9 mouse cellular contexts compared by ENCODE assay signal in the genomic region with DNA sequence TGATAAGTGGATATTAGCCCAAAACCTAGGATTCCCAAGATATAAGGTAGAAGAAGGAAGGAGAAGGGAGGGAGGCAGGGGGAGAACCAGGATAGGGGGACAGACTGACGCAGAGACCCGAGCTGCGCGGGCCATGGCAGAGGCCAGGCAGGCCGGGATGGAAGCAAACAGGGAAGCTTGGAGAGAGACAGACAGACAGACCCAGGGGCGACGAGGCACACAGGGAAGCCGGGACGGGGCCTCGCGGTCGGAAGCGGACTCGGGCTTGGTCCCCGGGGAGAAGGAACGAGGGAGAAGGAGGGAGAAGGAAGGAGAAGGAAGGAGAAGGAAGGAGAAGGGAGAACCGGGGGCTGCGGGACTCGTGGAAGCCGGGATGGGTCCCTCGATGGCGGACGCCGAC. TPM values are rescaled to one million over a fixed set of nuclear protein-coding genes. Genes with fewer than 3 reads are reported as not detected.
DNase-seq lines count a peak whose midpoint lies in the region; ATAC-seq lines count a peak whose summit lies in the region.
"Not testable (repeated sequence)": the region's sequence is repeated elsewhere in the genome, so short reads cannot be mapped to it uniquely, and the experiment has no call there.
"Had no signal": no experiment of that assay in that cellular context is flagged by ENCODE, and none has a peak within 500 bp of the region (broad histone marks: within the 10 kb centered on the region; RNA-seq: fewer than 3 reads in every experiment).

No protein-coding gene starts in this region.

- peak overlapping the region; percentile 48 for H3K4me2 ChIP-seq in heart, embryonic 15.5 days
- peak overlapping the region; percentile 40 for H3K4me2 ChIP-seq in kidney, embryonic 15.5 days
- peak overlapping the region; percentile 52 for H3K4me2 ChIP-seq in liver, embryonic 11.5 days
- H3K4me2 ChIP-seq in midbrain, embryonic 13.5 days (replicated peaks): peak overlapping the region; percentile 27

- H3K4me1 ChIP-seq in erythroblast, embryonic 14.5 days (ENCODE audit: control insufficient read depth); heart, embryonic 15.5 days (replicated peaks); kidney, embryonic 15.5 days; liver, embryonic 11.5 days (replicated peaks; ENCODE audit: control insufficient read depth, insufficient read depth, low read length); midbrain, embryonic 13.5 days (replicated peaks): not testable (repeated sequence)

- peak overlapping the region; percentile 26 for H3K4me3 ChIP-seq in erythroblast, embryonic 14.5 days (replicated peaks)
- peak overlapping the region; percentile 42 for H3K4me3 ChIP-seq in heart, embryonic 15.5 days
- H3K4me3 ChIP-seq in kidney, embryonic 15.5 days (replicated peaks): peak overlapping the region; percentile 33
- H3K4me3 ChIP-seq in liver, embryonic 11.5 days (ENCODE audit: low read depth, low read length): peak overlapping the region; percentile 45
- peak overlapping the region; percentile 36 for H3K4me3 ChIP-seq in midbrain, embryonic 13.5 days (replicated peaks)

- peak; percentile 46 for ATAC-seq in heart, embryonic 15.5 days (replicated peaks; ENCODE audit: insufficient number of reproducible peaks, insufficient read depth, low FRiP score, low read depth)
- not testable (repeated sequence) for ATAC-seq in kidney, embryonic 15.5 days (replicated peaks; ENCODE audit: low FRiP score)
- peak; percentile 35 for ATAC-seq in liver, embryonic 11.5 days (replicated peaks; ENCODE audit: low FRiP score)
- ATAC-seq in midbrain, embryonic 13.5 days: peak; percentile 78

- DNase-seq in 3134 (ENCODE audit: extremely low read depth, insufficient read length, low spot score): peak; percentile 43
- peak; percentile 15 to 45 for DNase-seq in adrenal gland, postnatal 36 days
- DNase-seq in liver, embryonic 11.5 days (ENCODE audit: low spot score): not testable (repeated sequence)
- peak; percentile 43 for DNase-seq in right cerebral cortex, postnatal 4 days

- H3K27ac ChIP-seq in heart, embryonic 15.5 days: peak overlapping the region; percentile 16
- H3K27ac ChIP-seq in kidney, embryonic 15.5 days: peak overlapping the region; percentile 15
- not testable (repeated sequence) for H3K27ac ChIP-seq in liver, embryonic 11.5 days (ENCODE audit: low read depth, low read length)
- peak overlapping the region; percentile 19 for H3K27ac ChIP-seq in midbrain, embryonic 13.5 days

- H3K27me3 ChIP-seq in erythroblast, embryonic 14.5 days (ENCODE audit: control insufficient read depth); heart, embryonic 15.5 days; kidney, embryonic 15.5 days; liver, embryonic 11.5 days (replicated peaks; ENCODE audit: control insufficient read depth, insufficient read depth, low read length); midbrain, embryonic 13.5 days: not testable (repeated sequence)

- 49% methylated on average over 24 of the region's 24 CpGs for WGBS in heart, embryonic 15.5 days
- 54% methylated on average over 24 of the region's 24 CpGs for WGBS in kidney, embryonic 15.5 days
- 56% methylated on average over 24 of the region's 24 CpGs for WGBS in liver, embryonic 11.5 days
- 43% methylated on average over 24 of the region's 24 CpGs for WGBS in midbrain, embryonic 13.5 days

- peak overlapping the region; percentile 18 for H3K9ac ChIP-seq in heart, embryonic 15.5 days
- 0 out of 2 replicates have a peak overlapping the region, but pooled peaks have one; percentile 1 for H3K9ac ChIP-seq in kidney, embryonic 15.5 days
- H3K9ac ChIP-seq in liver, embryonic 11.5 days (ENCODE audit: low read depth, low read length): peak overlapping the region; percentile 63
- H3K9ac ChIP-seq in midbrain, embryonic 13.5 days (replicated peaks): peak overlapping the region; percentile 1; the same call in 1 of the 2 replicates

- H3K9me3 ChIP-seq in erythroblast, embryonic 14.5 days (ENCODE audit: control insufficient read depth, low read length); heart, embryonic 15.5 days (replicated peaks); kidney, embryonic 15.5 days (replicated peaks); liver, embryonic 11.5 days (ENCODE audit: control insufficient read depth, low read length); midbrain, embryonic 13.5 days: not testable (repeated sequence)

- not testable (repeated sequence) for H3K36me3 ChIP-seq in erythroblast, embryonic 14.5 days (ENCODE audit: control insufficient read depth); heart, embryonic 15.5 days; kidney, embryonic 15.5 days; liver, embryonic 11.5 days (ENCODE audit: control insufficient read depth, insufficient read depth, low read length); midbrain, embryonic 13.5 days

RNA-seq across cellular contexts. Expression of a gene that starts 0.5 kb away (rescaled TPM):
- total RNA-seq in adrenal gland, postnatal 36 days (2021): 1 to 10 TPM; 2.6 to 4.0 TPM
- polyA plus RNA-seq in erythroblast, embryonic 14.5 days (2012): not detected in 2 replicates
- 3.4 and 3.6 TPM in 2 replicates for polyA plus RNA-seq in heart, embryonic 15.5 days (2015; fragmentation: Nextera tagmentation; extraction: Ambion mirVana)
- 3.1 and 5.1 TPM in 2 replicates for polyA plus RNA-seq in kidney, embryonic 15.5 days (2015; fragmentation: Nextera tagmentation; extraction: Ambion mirVana)
- polyA plus RNA-seq in liver, embryonic 11.5 days (2014; fragmentation: Nextera tagmentation; extraction: Ambion mirVana): 2.3 and 2.8 TPM in 2 replicates
- polyA plus RNA-seq in midbrain, embryonic 13.5 days (2015; fragmentation: Nextera tagmentation; extraction: Ambion mirVana): 4.6 and 6.0 TPM in 2 replicates

RNA-seq across cellular contexts. Expression of a gene that starts 23.1 kb away (rescaled TPM):
- total RNA-seq in adrenal gland, postnatal 36 days (2021): 10 to 100 TPM; 61.0 to 73.3 TPM
- polyA plus RNA-seq in erythroblast, embryonic 14.5 days (2012): 0.28 and 0.30 TPM in 2 replicates
- polyA plus RNA-seq in heart, embryonic 15.5 days (2015; fragmentation: Nextera tagmentation; extraction: Ambion mirVana): 45.5 and 50.0 TPM in 2 replicates
- polyA plus RNA-seq in kidney, embryonic 15.5 days (2015; fragmentation: Nextera tagmentation; extraction: Ambion mirVana): 44.6 and 46.6 TPM in 2 replicates
- polyA plus RNA-seq in liver, embryonic 11.5 days (2014; fragmentation: Nextera tagmentation; extraction: Ambion mirVana): 24.5 and 25.6 TPM in 2 replicates
- polyA plus RNA-seq in midbrain, embryonic 13.5 days (2015; fragmentation: Nextera tagmentation; extraction: Ambion mirVana): 150 and 157 TPM in 2 replicates

RNA-seq across cellular contexts. Expression of a gene that starts 30.4 kb away (rescaled TPM):
- total RNA-seq in adrenal gland, postnatal 36 days (2021): under 1 TPM; 0.26 to 0.43 TPM
- not detected in 2 replicates for polyA plus RNA-seq in erythroblast, embryonic 14.5 days (2012)
- polyA plus RNA-seq in heart, embryonic 15.5 days (2015; fragmentation: Nextera tagmentation; extraction: Ambion mirVana): 0.16 and 0.43 TPM in 2 replicates
- polyA plus RNA-seq in kidney, embryonic 15.5 days (2015; fragmentation: Nextera tagmentation; extraction: Ambion mirVana): 0.22 and 1.9 TPM in 2 replicates
- 1.4 TPM in 1 of 2 replicates, not detected in the other for polyA plus RNA-seq in liver, embryonic 11.5 days (2014; fragmentation: Nextera tagmentation; extraction: Ambion mirVana)
- 0.71 and 1.5 TPM in 2 replicates for polyA plus RNA-seq in midbrain, embryonic 13.5 days (2015; fragmentation: Nextera tagmentation; extraction: Ambion mirVana)
- polyA plus RNA-seq: spleen, adult 2 months had no signal

RNA-seq across cellular contexts. Expression of a gene that starts 59.9 kb away (rescaled TPM):
- under 1 TPM; 0.20 to 0.36 TPM for total RNA-seq in adrenal gland, postnatal 36 days (2021)
- 0.01 TPM in 1 of 2 replicates, not detected in the other for polyA plus RNA-seq in erythroblast, embryonic 14.5 days (2012)
- 0.03 TPM in 1 of 2 replicates, not detected in the other for polyA plus RNA-seq in heart, embryonic 15.5 days (2015; fragmentation: Nextera tagmentation; extraction: Ambion mirVana)
- polyA plus RNA-seq in kidney, embryonic 15.5 days (2015; fragmentation: Nextera tagmentation; extraction: Ambion mirVana): not detected in 2 replicates
- not detected in 2 replicates for polyA plus RNA-seq in liver, embryonic 11.5 days (2014; fragmentation: Nextera tagmentation; extraction: Ambion mirVana)
- polyA plus RNA-seq in midbrain, embryonic 13.5 days (2015; fragmentation: Nextera tagmentation; extraction: Ambion mirVana): not detected in 2 replicates
- polyA plus RNA-seq: spleen, adult 2 months had no signal

Comparison
In these comparisons a context has a peak if more than half of its experiments do, and no peak if none do; other contexts are left out.
1. H3K9ac ChIP-seq: peak in every context shown above with its lines; median percentile 63 in liver, embryonic 11.5 days; 18 in heart, embryonic 15.5 days; 1 in kidney, embryonic 15.5 days; 1 in midbrain, embryonic 13.5 days.
2. RNA of a gene that starts 23.1 kb away (polyA plus RNA-seq): 150 to 157 TPM in midbrain, embryonic 13.5 days, 44.6 to 46.6 TPM in kidney, embryonic 15.5 days, 45.5 to 50.0 TPM in heart, embryonic 15.5 days and 24.5 to 25.6 TPM in liver, embryonic 11.5 days; 0.28 to 0.30 TPM in erythroblast, embryonic 14.5 days; every median in the first group is over 10 times any median in the second.
3. Peak in every context shown above with its lines, with median percentiles within 50 percentile points of each other: H3K4me3 ChIP-seq and H3K4me2 ChIP-seq.